Comparison of ENCODE assay signal across 24 mouse cellular contexts in genomic region chr11:102304141-102304540, GRCm38 (mm10). TPM values are rescaled to one million over a fixed set of nuclear protein-coding genes. Genes with fewer than 3 reads are reported as not detected.
DNase-seq lines count a peak whose midpoint lies in the region; ATAC-seq and TF ChIP-seq lines count a peak whose summit lies in the region.
"Had no signal": no experiment of that assay in that cellular context is flagged by ENCODE, and none has a peak within 500 bp of the region (broad histone marks: within the 10 kb centered on the region; RNA-seq: fewer than 3 reads in every experiment).

No protein-coding gene starts in this region.

- no peak for TF ChIP-seq CTCF in heart, adult 2 months (IDR thresholded peaks at IDR 0.05)
- TF ChIP-seq CTCF in CH12.LX (conservative IDR thresholded peaks at IDR 0.05 in 1 of 2, IDR thresholded peaks at IDR 0.05 in 1 of 2; ENCODE audit: low read depth in 2 of 2, low read length in 2 of 2), result no peak
- TF ChIP-seq CTCF in stomach, postnatal 0 days (IDR thresholded peaks at IDR 0.05; ENCODE audit: low read depth), result no peak

- TF ChIP-seq RAD21 in CH12.LX (IDR thresholded peaks at IDR 0.05; ENCODE audit: low read depth, low read length), result no peak

- H3K27ac ChIP-seq in heart, adult 2 months, result no peak overlapping the region
- H3K27ac ChIP-seq in CH12.LX (ENCODE audit: insufficient read depth, low read depth), result no peak overlapping the region
- no peak overlapping the region; the same call in 1 of the 2 replicates for H3K27ac ChIP-seq in stomach, postnatal 0 days (replicated peaks)
- H3K27ac ChIP-seq: forebrain, embryonic 10.5 days; forebrain, embryonic 13.5 days; gastrocnemius, adult 2 months; heart, embryonic 15.5 days; hindbrain, embryonic 14.5 days; hindbrain, postnatal 0 days had no signal

- no peaks in the 10 kb centered on the region for H3K4me1 ChIP-seq in heart, adult 2 months (ENCODE audit: control insufficient read depth, insufficient read depth, low read length)
- H3K4me1 ChIP-seq in CH12.LX (ENCODE audit: control insufficient read depth in 1 of 2, insufficient read depth in 2 of 2), result peaks cover 0 to 14% of the 10 kb centered on the region in 2 experiments; a peak in 3 of 4 replicates
- no peaks in the 10 kb centered on the region for H3K4me1 ChIP-seq in stomach, postnatal 0 days (replicated peaks; ENCODE audit: control insufficient read depth, insufficient read depth)

- no peaks in the 10 kb centered on the region for H3K36me3 ChIP-seq in heart, adult 2 months (ENCODE audit: control insufficient read depth, insufficient read depth, low read length)
- H3K36me3 ChIP-seq in CH12.LX (replicated peaks in 1 of 2; ENCODE audit: control insufficient read depth in 1 of 2, insufficient read depth in 1 of 2, low read length in 1 of 2), result peaks cover 30 to 46% of the 10 kb centered on the region in 2 experiments
- H3K36me3 ChIP-seq in stomach, postnatal 0 days (ENCODE audit: control insufficient read depth, insufficient read depth, low read length), result peaks cover 16% of the 10 kb centered on the region

- ATAC-seq in stomach, postnatal 0 days (ENCODE audit: low FRiP score, low TSS enrichment), result no peak
- ATAC-seq: forebrain, embryonic 13.5 days; forebrain, embryonic 16.5 days; hindbrain, postnatal 0 days; inflammation-experienced regulatory T-cells, adult 6 months had no signal

- in situ Hi-C loops in CH12.LX (cut with MboI; ENCODE audit: low pct_ligation_motif_present, low pct_unique_long_range_greater_than_20kb, low sequenced_read_pairs), result loop anchor here (5.0 kb wide), 1 partner anchor 128 kb away; the partner anchor contains the start of gene Grn

- H3K9me3 ChIP-seq in CH12.LX (replicated peaks; ENCODE audit: low read length), result peaks cover 2% of the 10 kb centered on the region
- no peaks in the 10 kb centered on the region for H3K9me3 ChIP-seq in stomach, postnatal 0 days (ENCODE audit: control insufficient read depth, low read length)
- H3K9me3 ChIP-seq: forebrain, embryonic 10.5 days; forebrain, embryonic 13.5 days; heart, embryonic 15.5 days had no signal

- H3K9ac ChIP-seq in heart, adult 2 months (ENCODE audit: low read depth, low read length), result no peak overlapping the region
- no peak overlapping the region for H3K9ac ChIP-seq in CH12.LX (ENCODE audit: insufficient read depth, low read depth)
- no peak overlapping the region for H3K9ac ChIP-seq in stomach, postnatal 0 days (ENCODE audit: low read length)
- H3K9ac ChIP-seq: forebrain, embryonic 13.5 days; heart, embryonic 12.5 days; heart, embryonic 15.5 days; hindbrain, embryonic 14.5 days had no signal

- intact Hi-C loops in heart, adult 2 months (cut with DNase I), result no loop called here
- intact Hi-C loops in heart, postnatal 10 days (cut with DNase I), result no loop called here

- no peaks in the 10 kb centered on the region for H3K79me2 ChIP-seq in heart, adult 2 months (replicated peaks; ENCODE audit: control insufficient read depth, insufficient read depth, low read length)
- H3K79me2 ChIP-seq in CH12.LX (replicated peaks; ENCODE audit: control insufficient read depth, extremely low read depth, insufficient read depth, poor library complexity, severe bottlenecking), result no peaks in the 10 kb centered on the region

- TF ChIP-seq EP300 in heart, adult 2 months (IDR thresholded peaks at IDR 0.05; ENCODE audit: insufficient read depth, low read depth, low read length), result no peak
- no peak for TF ChIP-seq EP300 in CH12.LX (IDR thresholded peaks at IDR 0.05; ENCODE audit: low read length)
- no peak for TF ChIP-seq EP300 in stomach, postnatal 0 days (optimal IDR thresholded peaks at IDR 0.05)

- 0 out of 2 replicates have a peak, but pooled peaks have one; percentile 8 for TF ChIP-seq POLR2A in heart, adult 2 months (IDR thresholded peaks at IDR 0.05; ENCODE audit: insufficient read depth, low read depth, low read length)
- no peak for TF ChIP-seq POLR2A in CH12.LX (IDR thresholded peaks at IDR 0.05; ENCODE audit: low read depth, low read length)

- H3K4me3 ChIP-seq in heart, adult 2 months, result no peak overlapping the region
- H3K4me3 ChIP-seq in CH12.LX (replicated peaks in 1 of 3; ENCODE audit: low read depth in 2 of 3, low read length in 2 of 3, poor library complexity in 1 of 3), result no peak overlapping the region
- no peak overlapping the region for H3K4me3 ChIP-seq in stomach, postnatal 0 days (ENCODE audit: low read depth, low read length)
- H3K4me3 ChIP-seq: forebrain, embryonic 10.5 days; forebrain, embryonic 13.5 days; gastrocnemius, adult 2 months; heart, embryonic 12.5 days; heart, embryonic 15.5 days had no signal

- dilution Hi-C loops in CH12.LX (cut with MboI; ENCODE audit: extremely low pct_ligation_motif_present, extremely low pct_unique_long_range_greater_than_20kb, low sequenced_read_pairs), result loop anchor here (25.0 kb wide), 1 partner anchor 108 kb away; the partner anchor contains the start of gene Slc25a39

- 34% methylated on average over 2 of the region's 2 CpGs for WGBS in heart, adult 2 months
- whole genome bisulfite sequencing in stomach, postnatal 0 days, result 32% methylated on average over 2 of the region's 2 CpGs

- no peak overlapping the region for H3K4me2 ChIP-seq in CH12.LX (ENCODE audit: insufficient read depth, low read depth, poor library complexity, severe bottlenecking)
- H3K4me2 ChIP-seq in stomach, postnatal 0 days (replicated peaks; ENCODE audit: low read depth), result no peak overlapping the region
- H3K4me2 ChIP-seq: forebrain, embryonic 13.5 days; heart, embryonic 12.5 days; heart, embryonic 15.5 days; hindbrain, embryonic 14.5 days had no signal

- no peaks in the 10 kb centered on the region for H3K27me3 ChIP-seq in heart, adult 2 months (ENCODE audit: control insufficient read depth, insufficient read depth, low read length)
- H3K27me3 ChIP-seq in CH12.LX (replicated peaks), result no peaks in the 10 kb centered on the region
- H3K27me3 ChIP-seq in stomach, postnatal 0 days (ENCODE audit: control insufficient read depth, insufficient read depth, low read length), result no peaks in the 10 kb centered on the region
- H3K27me3 ChIP-seq: forebrain, embryonic 13.5 days; heart, embryonic 12.5 days; heart, embryonic 15.5 days had no signal

- DNase-seq in heart, adult 2 months, result no peak
- DNase-seq in heart, postnatal 10 days, result no peak
- no peak for DNase-seq in CH12.LX (ENCODE audit: extremely low read depth)
- peak; percentile 59 for DNase-seq in R1 (ENCODE audit: low read depth, low spot score)
- DNase-seq in stomach, postnatal 0 days (ENCODE audit: low spot score), result peak; percentile 22
- no peak for DNase-seq in urinary bladder, postnatal 36 days (ENCODE audit: low spot score in 2 of 2)
- no peak for DNase-seq in kidney, postnatal 25 days
- DNase-seq: adrenal gland, adult 2 months; adrenal gland, postnatal 14 days; cerebellum, adult 11 months; cerebellum, adult 8-10 months; gastrocnemius, adult 2 months; gastrocnemius, postnatal 14 days; heart, adult 11 months; heart, postnatal 14 days; heart, postnatal 4 days had no signal

TF ChIP-seq in CH12.LX, 34 proteins besides CTCF, POLR2A, EP300 and RAD21:
- TF ChIP-seq RCOR1 (conservative IDR thresholded peaks at IDR 0.05; ENCODE audit: low read depth, low read length) (no peak), POLR2AphosphoS2 (IDR thresholded peaks at IDR 0.05; ENCODE audit: low read depth, low read length) (no peak; the same call in 1 of the 2 replicates), MAFK (IDR thresholded peaks at IDR 0.05; ENCODE audit: insufficient replicate concordance, low read length) (no peak), GABPA (IDR thresholded peaks at IDR 0.05; ENCODE audit: insufficient replicate concordance, low read depth, low read length) (no peak), SMC3 (IDR thresholded peaks at IDR 0.05; ENCODE audit: low read depth, low read length) (no peak), CHD2 (IDR thresholded peaks at IDR 0.05; ENCODE audit: low read length) (peak; percentile 36; the same call in 1 of the 2 replicates), NRF1 (IDR thresholded peaks at IDR 0.05; ENCODE audit: low read depth, low read length) (no peak)
TF ChIP-seq in CH12.LX: peak in this region for 1.

RNA-seq across cellular contexts. Expression of gene Atxn7l3, which starts 7.7 kb away (rescaled TPM):
- total RNA-seq in heart, adult 2 months (2021), result 10 to 100 TPM; 19.0 to 21.7 TPM
- polyA plus RNA-seq in heart, adult 2 months (2012; rRNA removed), result 17.4 and 21.2 TPM in 2 replicates
- total RNA-seq in heart, postnatal 10 days (2021), result 10 to 100 TPM; 34.1 to 38.3 TPM
- total RNA-seq in CH12.LX (2012; rRNA removed), result 46.6 and 51.3 TPM in 2 replicates
- total RNA-seq in CH12.LX (2014; rRNA removed), result 38.3 and 40.7 TPM in 2 replicates
- 52.0 and 59.0 TPM in 2 replicates for polyA plus RNA-seq in CH12.LX (2012; ENCODE audit: insufficient read length, low read depth)
- polyA plus RNA-seq in stomach, postnatal 0 days (2015; fragmentation: Nextera tagmentation; extraction: Ambion mirVana), result 6.9 and 7.3 TPM in 2 replicates

RNA-seq across cellular contexts. Expression of gene Ubtf, which starts 15.4 kb away (rescaled TPM):
- total RNA-seq in heart, adult 2 months (2021), result 10 to 100 TPM; 52.5 to 59.4 TPM
- 14.9 and 22.1 TPM in 2 replicates for polyA plus RNA-seq in heart, adult 2 months (2012; rRNA removed)
- total RNA-seq in heart, postnatal 10 days (2021), result 10 to 100 TPM; 78.3 to 80.9 TPM
- total RNA-seq in CH12.LX (2012; rRNA removed) (126 and 142 TPM in 2 replicates), CH12.LX (2014; rRNA removed) (89.9 and 99.8 TPM in 2 replicates)
- 124 and 149 TPM in 2 replicates for polyA plus RNA-seq in CH12.LX (2012; ENCODE audit: insufficient read length, low read depth)
- 46.6 and 46.7 TPM in 2 replicates for polyA plus RNA-seq in stomach, postnatal 0 days (2015; fragmentation: Nextera tagmentation; extraction: Ambion mirVana)

RNA-seq across cellular contexts. Expression of gene Tmub2, which starts 19.4 kb away (rescaled TPM):
- total RNA-seq in heart, adult 2 months (2021), result 10 to 100 TPM; 22.9 to 26.2 TPM
- polyA plus RNA-seq in heart, adult 2 months (2012; rRNA removed), result 32.8 and 43.2 TPM in 2 replicates
- total RNA-seq in heart, postnatal 10 days (2021), result 10 to 100 TPM; 29.0 to 31.1 TPM
- total RNA-seq in CH12.LX (2012; rRNA removed), result 27.8 and 31.0 TPM in 2 replicates
- total RNA-seq in CH12.LX (2014; rRNA removed), result 24.8 and 27.0 TPM in 2 replicates
- polyA plus RNA-seq in CH12.LX (2012; ENCODE audit: insufficient read length, low read depth), result 32.4 and 32.9 TPM in 2 replicates
- polyA plus RNA-seq in stomach, postnatal 0 days (2015; fragmentation: Nextera tagmentation; extraction: Ambion mirVana), result 30.3 and 31.3 TPM in 2 replicates

RNA-seq across cellular contexts. Expression of gene Asb16, which starts 35.6 kb away (rescaled TPM):
- 1 to 10 TPM in 1 of 2 experiments, under 1 TPM in 1; 0.89 to 1.1 TPM for total RNA-seq in heart, adult 2 months (2021)
- polyA plus RNA-seq in heart, adult 2 months (2012; rRNA removed), result 0.70 and 0.74 TPM in 2 replicates
- under 1 TPM; 0.52 to 0.69 TPM for total RNA-seq in heart, postnatal 10 days (2021)
- total RNA-seq in CH12.LX (2012; rRNA removed) (0.04 TPM in 1 of 2 replicates, not detected in the other), CH12.LX (2014; rRNA removed) (not detected in 2 replicates)
- not detected in 2 replicates for polyA plus RNA-seq in CH12.LX (2012; ENCODE audit: insufficient read length, low read depth)
- 0.04 TPM in 1 of 2 replicates, not detected in the other for polyA plus RNA-seq in stomach, postnatal 0 days (2015; fragmentation: Nextera tagmentation; extraction: Ambion mirVana)
- polyA plus RNA-seq: forebrain, embryonic 13.5 days; forebrain, embryonic 16.5 days; inflammation-experienced regulatory T-cells, adult 6 months had no signal

RNA-seq across cellular contexts. Expression of gene BC030867, which starts 55.5 kb away (rescaled TPM):
- under 1 TPM; 0.26 to 0.32 TPM for total RNA-seq in heart, adult 2 months (2021)
- polyA plus RNA-seq in heart, adult 2 months (2012; rRNA removed), result 0.45 and 0.56 TPM in 2 replicates
- total RNA-seq in heart, postnatal 10 days (2021), result 1 to 10 TPM; 1.7 to 1.8 TPM
- total RNA-seq in CH12.LX (2012; rRNA removed) (25.6 and 26.2 TPM in 2 replicates), CH12.LX (2014; rRNA removed) (9.7 and 11.4 TPM in 2 replicates)
- polyA plus RNA-seq in CH12.LX (2012; ENCODE audit: insufficient read length, low read depth), result 34.0 and 35.2 TPM in 2 replicates
- 2.2 and 2.7 TPM in 2 replicates for polyA plus RNA-seq in stomach, postnatal 0 days (2015; fragmentation: Nextera tagmentation; extraction: Ambion mirVana)
- total RNA-seq: gastrocnemius, adult 2 months had no signal

Comparison
In these comparisons a context has a peak if more than half of its experiments do, and no peak if none do; other contexts are left out.
1. DNase-seq: peak in R1 (single experiment) and stomach, postnatal 0 days (single experiment); none in heart, adult 2 months (0 of 2), heart, postnatal 10 days (0 of 2), CH12.LX (single experiment), urinary bladder, postnatal 36 days (0 of 2) and kidney, postnatal 25 days (0 of 2).